Mouse (Mus musculus) midbrain, postnatal 0 days (tissue): ENCODE measurements at regions not wholly inside any gene's neighbourhood (a gene's known extent, or its start where the extent isn't known, plus 50 kb on each side); places are given as distances from the start of the nearest gene placed in this dataset.

Experiments used
- ATAC-seq: fragments of 200-750 bp; cut with Nextera tagmentation; 2 replicates; pipeline ENCODE4 v1.8.0; 2017; ENCODE audit warnings: moderate number of reproducible peaks, mild to moderate bottlenecking, moderate TSS enrichment, moderate library complexity; ENCODE audit not compliant: low FRiP score
- DNase-seq: peaks from one replicate; pipeline ENCODE4 v3.0.0-alpha.2; 2015; ENCODE audit warnings: low spot score
- H3K27ac ChIP-seq: fragments of 300-500 bp; sonication (generic); 2 replicates; pipeline ENCODE4 v1.5.1; 2014; ENCODE audit warnings: low read depth, mild to moderate bottlenecking, low read length, mixed read lengths
- H3K27me3 ChIP-seq: fragments of 300-500 bp; sonication (generic); 2 replicates; pipeline ENCODE4 v1.6.1; 2014; ENCODE audit warnings: low read length, control low read depth, mixed read lengths; ENCODE audit not compliant: insufficient read depth
- H3K36me3 ChIP-seq: fragments of 300-500 bp; sonication (generic); 2 replicates; pipeline ENCODE4 v1.6.1; 2014; ENCODE audit warnings: low read length, control low read depth, mixed read lengths; ENCODE audit not compliant: insufficient read depth
- H3K4me1 ChIP-seq: fragments of 300-500 bp; sonication (generic); 2 replicates; pipeline ENCODE4 v1.6.1; 2014; ENCODE audit warnings: mild to moderate bottlenecking, control low read depth, antibody characterized with exemption, low read length, mixed read lengths; ENCODE audit not compliant: insufficient read depth
- H3K4me2 ChIP-seq: fragments of 300-500 bp; sonication (generic); 2 replicates; pipeline ENCODE4 v1.6.1; 2014; ENCODE audit warnings: low read depth, mild to moderate bottlenecking, low read length, mixed read lengths; ENCODE audit not compliant: poor library complexity, severe bottlenecking
- H3K4me3 ChIP-seq: fragments of 300-500 bp; sonication (generic); 2 replicates; pipeline ENCODE4 v1.5.1; 2014; ENCODE audit warnings: low read depth, mild to moderate bottlenecking, low read length, moderate library complexity
- H3K9ac ChIP-seq: fragments of 300-500 bp; sonication (generic); replicated peaks from 2 replicates; pipeline ENCODE4 v1.6.1; 2014; ENCODE audit warnings: mild to moderate bottlenecking, low read length, moderate library complexity, mixed read lengths; ENCODE audit not compliant: poor library complexity, severe bottlenecking
- H3K9me3 ChIP-seq: fragments of 300-500 bp; sonication (generic); 2 replicates; pipeline ENCODE4 v1.6.1; 2016; ENCODE audit warnings: low read length, control low read depth
- CTCF ChIP-seq: IDR thresholded peaks from 2 replicates; pipeline ENCODE4 v1.5.1; 2016; ENCODE audit warnings: antibody characterized with exemption, mild to moderate bottlenecking
- WGBS: fragments of 180-500 bp; shearing (Covaris S2); extraction: QIAGEN DNeasy Blood & Tissue Kit; methylation state at CpG from one replicate; pipeline ENCODE4 v1.1.7; 2014; 5-methylcytosine and 5-hydroxymethylcytosine counted together

GRCm38 (mm10) chr15:61242161-61242681, 319.4 kb upstream of the A1bg start:
- no peaks in the 10 kb centered on the region for H3K27me3 ChIP-seq
- no peaks in the 10 kb centered on the region for H3K4me1 ChIP-seq
- no peak for DNase-seq
- H3K9ac ChIP-seq = no peak overlapping the region
- no peak overlapping the region for H3K27ac ChIP-seq
- 81% methylated on average over 2 of the region's 2 CpGs for WGBS
- no peak overlapping the region for H3K4me2 ChIP-seq
- H3K9me3 ChIP-seq = no peaks in the 10 kb centered on the region
- H3K36me3 ChIP-seq = no peaks in the 10 kb centered on the region
- no peak overlapping the region for H3K4me3 ChIP-seq
- no peak for TF ChIP-seq CTCF
- no peak for ATAC-seq

- Histone ChIP-seq H3K27me3 (no peaks in the 10 kb centered on the region), H3K4me1 (no peaks in the 10 kb centered on the region), H3K9ac (no peak overlapping the region), H3K27ac (no peak overlapping the region), H3K36me3 (no peaks in the 10 kb centered on the region), H3K9me3 (no peaks in the 10 kb centered on the region), H3K4me3 (no peak overlapping the region), H3K4me2 (no peak overlapping the region)
- TF ChIP-seq CTCF = no peak
- ATAC-seq (no peak), DNase-seq (no peak)
- WGBS = 96% methylated on average over 1 of the region's 1 CpGs
These were observed 318.9 kb upstream of the A1bg start for GRCm38 (mm10) chr15:61241741-61242140.

- Histone ChIP-seq H3K4me1 (no peaks in the 10 kb centered on the region), H3K9me3 (no peaks in the 10 kb centered on the region), H3K4me3 (no peak overlapping the region), H3K27me3 (no peaks in the 10 kb centered on the region), H3K9ac (no peak overlapping the region), H3K4me2 (no peak overlapping the region), H3K27ac (no peak overlapping the region), H3K36me3 (no peaks in the 10 kb centered on the region)
- DNase-seq (no peak), ATAC-seq (no peak)
- TF ChIP-seq CTCF = no peak
These were observed 317.5 kb upstream of the A1bg start for GRCm38 (mm10) chr15:61240344-61240743.

GRCm38 (mm10) chr15:61239414-61239813, 316.6 kb upstream of the A1bg start:
- ATAC-seq = no peak
- 67% methylated on average over 7 of the region's 7 CpGs for WGBS
- no peak overlapping the region for H3K27ac ChIP-seq
- no peaks in the 10 kb centered on the region for H3K4me1 ChIP-seq
- DNase-seq = no peak
- H3K9me3 ChIP-seq = no peaks in the 10 kb centered on the region
- no peak overlapping the region for H3K4me2 ChIP-seq
- no peaks in the 10 kb centered on the region for H3K27me3 ChIP-seq
- no peak for TF ChIP-seq CTCF
- H3K9ac ChIP-seq = no peak overlapping the region
- no peak overlapping the region for H3K4me3 ChIP-seq
- no peaks in the 10 kb centered on the region for H3K36me3 ChIP-seq

GRCm38 (mm10) chr15:61238996-61239395, 316.2 kb upstream of the A1bg start:
- H3K36me3 ChIP-seq = no peaks in the 10 kb centered on the region
- H3K4me2 ChIP-seq = no peak overlapping the region
- DNase-seq (no peak), ATAC-seq (no peak)
- WGBS = 62% methylated on average over 12 of the region's 12 CpGs
- no peaks in the 10 kb centered on the region for H3K9me3 ChIP-seq
- H3K9ac ChIP-seq = no peak overlapping the region
- no peak overlapping the region for H3K4me3 ChIP-seq
- no peak overlapping the region for H3K27ac ChIP-seq
- no peaks in the 10 kb centered on the region for H3K4me1 ChIP-seq
- no peak for TF ChIP-seq CTCF
- no peaks in the 10 kb centered on the region for H3K27me3 ChIP-seq

- Histone ChIP-seq H3K27me3 (no peaks in the 10 kb centered on the region), H3K27ac (no peak overlapping the region), H3K9me3 (no peaks in the 10 kb centered on the region), H3K9ac (no peak overlapping the region), H3K36me3 (no peaks in the 10 kb centered on the region), H3K4me1 (no peaks in the 10 kb centered on the region), H3K4me2 (no peak overlapping the region), H3K4me3 (no peak overlapping the region)
- 65% methylated on average over 3 of the region's 3 CpGs for WGBS
- TF ChIP-seq CTCF = no peak
- ATAC-seq (no peak), DNase-seq (no peak)
These were observed 306.8 kb upstream of the A1bg start for GRCm38 (mm10) chr15:61229579-61229978.
